Mouse (Mus musculus): ENCODE measurements around the gene Ccdc51. TPM values are rescaled to one million over a fixed set of nuclear protein-coding genes. Genes with fewer than 3 reads are reported as not detected.

The Ccdc51 gene
- polyA plus RNA-seq, 1 experiment, result 9.7 TPM

DNA sequence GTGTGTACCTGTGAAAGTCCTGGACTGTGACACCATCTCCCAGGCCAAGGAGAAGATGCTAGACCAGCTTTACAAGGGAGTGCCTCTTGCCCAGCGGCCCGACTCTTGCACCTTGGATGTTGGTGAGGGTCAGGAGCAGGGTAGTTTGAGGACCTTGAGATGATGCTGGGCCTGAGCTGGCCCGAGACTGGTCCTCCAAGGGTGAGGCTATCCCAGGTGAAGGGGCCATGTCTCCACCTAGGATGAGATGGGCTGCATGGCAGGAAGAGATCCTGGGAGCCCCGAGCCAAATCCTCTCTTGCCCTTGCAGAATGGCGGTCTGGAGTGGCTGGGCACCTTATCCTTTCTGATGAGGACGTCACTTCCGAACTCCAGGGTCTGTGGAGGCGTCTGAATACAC is 31.0 kb downstream of the Ccdc51 start:
- DNase-seq (ENCODE audit: low read depth), result no peak
- no peak for TF ChIP-seq CTCF (IDR thresholded peaks at IDR 0.05; ENCODE audit: borderline replicate concordance, extremely low read depth, insufficient read depth, insufficient read length)
- no peak for TF ChIP-seq POLR2A (IDR thresholded peaks at IDR 0.05; ENCODE audit: borderline replicate concordance, extremely low read depth, insufficient read depth, insufficient read length, poor library complexity, severe bottlenecking)

DNA sequence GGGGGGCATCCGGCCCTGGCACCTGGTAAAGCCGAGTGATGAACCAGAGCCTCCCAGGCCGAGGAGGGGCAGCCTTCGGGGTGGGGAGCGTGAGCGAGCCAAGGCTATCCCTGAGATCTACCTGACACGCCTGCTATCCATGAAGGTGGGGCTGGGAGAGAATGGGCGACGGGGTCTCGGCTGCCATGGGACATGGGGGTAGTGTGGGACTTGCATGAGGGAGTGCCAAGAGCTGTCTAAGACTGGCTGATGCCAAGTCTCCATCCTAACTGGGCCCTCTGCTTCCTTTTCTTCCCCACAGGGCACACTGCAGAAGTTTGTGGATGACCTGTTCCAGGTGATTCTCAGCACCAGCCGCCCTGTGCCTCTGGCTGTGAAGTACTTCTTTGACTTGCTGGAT is 32.0 kb downstream of the Ccdc51 start:
- DNase-seq (ENCODE audit: low read depth), result no peak
- TF ChIP-seq POLR2A (IDR thresholded peaks at IDR 0.05; ENCODE audit: borderline replicate concordance, extremely low read depth, insufficient read depth, insufficient read length, poor library complexity, severe bottlenecking) (no peak), CTCF (IDR thresholded peaks at IDR 0.05; ENCODE audit: borderline replicate concordance, extremely low read depth, insufficient read depth, insufficient read length) (no peak)

DNA sequence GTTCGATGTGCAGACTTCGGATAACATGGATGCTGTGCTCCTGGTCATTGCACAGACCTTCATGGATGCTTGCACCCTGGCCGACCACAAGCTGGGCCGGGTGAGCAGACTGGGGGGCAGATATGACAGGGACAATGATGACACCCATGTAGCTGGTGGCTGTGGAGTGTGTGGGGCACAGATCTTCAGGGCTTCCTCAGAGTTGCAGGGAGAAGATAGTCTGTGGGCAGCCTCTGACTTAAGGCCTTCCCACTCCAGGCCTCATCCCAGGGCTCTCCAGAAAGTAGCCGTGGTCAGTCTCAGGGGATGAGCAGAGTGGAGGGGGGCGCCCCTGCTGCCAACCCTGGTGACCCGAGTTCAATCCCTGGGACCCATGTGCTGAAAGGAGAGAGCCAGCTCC is 32.6 kb downstream of the Ccdc51 start:
- TF ChIP-seq CTCF (IDR thresholded peaks at IDR 0.05; ENCODE audit: borderline replicate concordance, extremely low read depth, insufficient read depth, insufficient read length) (no peak), POLR2A (IDR thresholded peaks at IDR 0.05; ENCODE audit: borderline replicate concordance, extremely low read depth, insufficient read depth, insufficient read length, poor library complexity, severe bottlenecking) (no peak)
- DNase-seq (ENCODE audit: low read depth), result no peak

DNA sequence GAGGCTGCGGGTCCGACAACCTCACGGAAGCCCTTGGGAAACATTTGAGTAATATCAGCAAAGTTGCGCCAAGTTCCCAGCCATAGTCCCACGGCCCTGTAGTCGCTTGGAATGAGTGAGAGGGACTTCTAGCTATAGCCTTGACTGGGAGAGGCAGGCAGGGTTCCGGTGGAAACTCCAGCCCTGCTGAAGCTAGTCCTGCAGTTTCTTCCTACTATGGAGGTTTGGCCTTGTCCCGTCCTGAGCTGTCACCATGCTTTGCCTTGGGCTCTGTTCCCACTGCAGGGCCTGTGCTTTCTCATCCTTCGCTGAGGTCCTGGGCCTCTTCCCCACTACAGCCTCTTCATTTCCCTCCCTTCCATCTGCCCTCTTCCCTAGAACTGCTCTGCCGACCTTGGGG is 33.9 kb downstream of the Ccdc51 start:
- TF ChIP-seq CTCF (IDR thresholded peaks at IDR 0.05; ENCODE audit: borderline replicate concordance, extremely low read depth, insufficient read depth, insufficient read length), result no peak
- no peak for TF ChIP-seq POLR2A (IDR thresholded peaks at IDR 0.05; ENCODE audit: borderline replicate concordance, extremely low read depth, insufficient read depth, insufficient read length, poor library complexity, severe bottlenecking)
- DNase-seq (ENCODE audit: low read depth), result no peak

DNA sequence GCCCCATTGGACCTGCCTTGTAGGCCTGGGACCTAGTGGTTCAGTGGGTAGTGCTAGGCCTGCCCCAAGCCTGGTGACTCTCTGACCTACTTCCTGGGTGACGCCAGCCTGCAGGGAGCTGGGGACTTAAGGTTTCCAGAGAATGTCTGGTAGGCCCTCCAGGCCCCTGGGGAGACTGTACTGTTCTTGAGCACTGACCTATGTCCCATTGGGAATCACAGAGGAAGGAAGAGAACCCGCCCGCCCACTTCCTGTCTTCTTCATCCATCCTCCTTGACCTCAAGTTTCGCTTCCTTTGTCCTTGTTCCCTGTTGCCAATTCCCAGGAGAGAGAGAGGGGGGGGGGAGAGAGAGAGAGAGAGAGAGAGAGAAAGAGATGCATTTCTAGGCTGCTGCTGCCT is 35.8 kb downstream of the Ccdc51 start:
- no peak for DNase-seq (ENCODE audit: low read depth)
- no peak for TF ChIP-seq CTCF (IDR thresholded peaks at IDR 0.05; ENCODE audit: borderline replicate concordance, extremely low read depth, insufficient read depth, insufficient read length)
- TF ChIP-seq POLR2A (IDR thresholded peaks at IDR 0.05; ENCODE audit: borderline replicate concordance, extremely low read depth, insufficient read depth, insufficient read length, poor library complexity, severe bottlenecking), result no peak

DNA sequence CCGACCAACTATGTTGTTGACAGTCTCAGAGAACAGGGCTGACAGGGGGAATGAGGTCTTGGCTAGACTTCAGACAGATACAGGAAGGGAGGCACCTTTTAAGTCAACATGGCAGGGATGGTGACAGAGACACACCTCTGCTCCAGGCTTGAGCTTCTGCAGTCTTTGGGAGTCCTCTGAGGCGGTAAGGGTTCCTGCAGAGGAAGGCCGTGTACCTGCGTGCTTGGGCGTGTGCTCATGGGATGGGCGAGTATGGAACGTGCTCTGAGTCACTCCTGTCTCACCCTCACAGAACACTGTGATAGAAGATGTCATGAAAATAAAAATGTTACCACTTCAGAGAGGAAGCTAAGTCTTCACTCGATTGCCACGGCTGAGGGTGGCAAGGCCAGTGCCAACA is 37.3 kb downstream of the Ccdc51 start:
- TF ChIP-seq POLR2A (IDR thresholded peaks at IDR 0.05; ENCODE audit: borderline replicate concordance, extremely low read depth, insufficient read depth, insufficient read length, poor library complexity, severe bottlenecking) (no peak), CTCF (IDR thresholded peaks at IDR 0.05; ENCODE audit: borderline replicate concordance, extremely low read depth, insufficient read depth, insufficient read length) (no peak)
- DNase-seq (ENCODE audit: low read depth), result no peak

DNA sequence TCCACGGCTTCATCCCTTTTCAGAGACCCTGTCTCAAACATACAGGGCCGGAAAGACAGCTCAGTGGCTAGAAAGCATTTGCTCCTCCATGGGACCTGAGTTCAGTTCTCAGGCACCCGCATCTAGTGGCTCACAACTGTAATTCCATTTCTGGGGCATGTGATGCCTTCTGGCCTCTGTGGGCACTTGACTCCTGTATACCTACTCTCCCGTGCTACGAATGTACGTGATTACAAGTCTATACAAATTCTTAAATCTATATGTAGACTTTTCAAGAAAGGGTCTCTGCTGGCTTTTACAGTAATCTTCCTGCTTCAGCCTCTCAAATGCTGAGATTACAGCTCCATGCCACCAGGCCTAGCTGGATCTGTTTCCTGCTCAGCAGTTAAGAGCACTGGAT is 38.7 kb downstream of the Ccdc51 start:
- TF ChIP-seq POLR2A (IDR thresholded peaks at IDR 0.05; ENCODE audit: borderline replicate concordance, extremely low read depth, insufficient read depth, insufficient read length, poor library complexity, severe bottlenecking), result no peak
- no peak for TF ChIP-seq CTCF (IDR thresholded peaks at IDR 0.05; ENCODE audit: borderline replicate concordance, extremely low read depth, insufficient read depth, insufficient read length)
- DNase-seq (ENCODE audit: low read depth), result no peak

DNA sequence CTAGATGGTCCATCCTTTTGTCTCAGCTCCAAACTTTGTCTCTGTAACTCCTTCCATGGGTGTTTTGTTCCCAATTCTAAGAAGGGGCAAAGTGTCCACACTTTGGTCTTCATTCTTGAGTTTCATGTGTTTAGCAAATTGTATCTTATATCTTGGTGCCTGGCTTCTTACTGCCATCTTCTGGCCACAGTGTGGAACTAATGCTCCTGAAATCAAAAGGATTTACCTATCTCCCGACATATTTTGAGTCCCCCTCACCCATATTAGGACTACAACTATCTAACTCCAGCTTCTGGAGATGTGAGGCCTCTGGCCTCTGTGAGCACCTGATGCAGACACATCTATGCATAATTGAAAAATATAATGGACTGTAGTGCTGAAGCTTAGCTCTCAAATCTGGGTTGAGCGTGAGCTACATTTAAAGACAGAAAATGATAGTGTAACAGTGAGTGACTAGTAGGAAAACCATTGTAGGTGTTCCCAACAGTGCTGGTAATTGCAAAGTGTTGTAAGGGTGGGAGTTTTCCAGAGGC is 40.3 kb downstream of the Ccdc51 start:
- peak; percentile 83 for DNase-seq (ENCODE audit: low read depth)
- TF ChIP-seq CTCF (IDR thresholded peaks at IDR 0.05; ENCODE audit: borderline replicate concordance, extremely low read depth, insufficient read depth, insufficient read length) (peak; percentile 32; the same call in 1 of the 2 replicates), POLR2A (IDR thresholded peaks at IDR 0.05; ENCODE audit: borderline replicate concordance, extremely low read depth, insufficient read depth, insufficient read length, poor library complexity, severe bottlenecking) (no peak)

DNA sequence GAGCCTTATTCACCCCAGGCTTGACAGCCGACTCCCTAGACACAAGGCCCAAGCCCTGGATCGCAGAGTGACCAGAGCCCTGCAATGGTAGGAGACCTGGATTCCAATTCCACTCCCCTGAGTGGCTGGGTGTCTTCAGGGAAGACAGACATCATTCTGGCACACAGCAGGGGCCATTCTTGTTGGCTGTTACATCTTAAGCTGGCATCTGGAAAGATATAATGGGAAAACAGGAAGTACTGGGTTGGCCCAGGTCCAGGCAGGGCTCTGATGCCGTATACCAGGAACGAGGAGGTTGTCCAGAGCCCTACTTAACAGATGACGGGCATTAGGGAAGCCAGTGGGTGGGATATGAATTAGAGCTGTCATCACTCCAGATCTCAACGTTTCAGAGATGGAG is 41.0 kb downstream of the Ccdc51 start:
- TF ChIP-seq CTCF (IDR thresholded peaks at IDR 0.05; ENCODE audit: borderline replicate concordance, extremely low read depth, insufficient read depth, insufficient read length) (no peak), POLR2A (IDR thresholded peaks at IDR 0.05; ENCODE audit: borderline replicate concordance, extremely low read depth, insufficient read depth, insufficient read length, poor library complexity, severe bottlenecking) (no peak)
- DNase-seq (ENCODE audit: low read depth), result peak; percentile 19

DNA sequence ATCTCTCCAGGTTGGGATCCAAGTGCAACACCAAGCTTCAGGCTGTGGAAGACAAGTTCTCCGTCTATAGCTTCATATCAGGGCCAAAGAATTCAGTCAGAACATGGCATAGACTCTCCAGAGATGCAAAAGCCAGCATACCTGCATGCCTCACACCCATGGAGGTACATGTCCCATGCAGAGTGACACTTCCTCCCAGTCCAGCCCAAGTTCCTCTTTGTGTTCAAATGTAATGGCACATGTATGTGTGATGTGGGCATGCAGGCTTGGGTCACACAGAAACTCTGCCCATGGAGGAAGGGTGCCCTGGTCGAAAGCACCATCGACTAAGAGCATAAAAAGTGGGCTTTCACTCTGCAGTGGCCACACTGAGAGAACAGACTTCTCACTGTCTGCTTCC is 41.9 kb downstream of the Ccdc51 start:
- no peak for TF ChIP-seq POLR2A (IDR thresholded peaks at IDR 0.05; ENCODE audit: borderline replicate concordance, extremely low read depth, insufficient read depth, insufficient read length, poor library complexity, severe bottlenecking)
- TF ChIP-seq CTCF (IDR thresholded peaks at IDR 0.05; ENCODE audit: borderline replicate concordance, extremely low read depth, insufficient read depth, insufficient read length), result no peak
- no peak for DNase-seq (ENCODE audit: low read depth)

DNA sequence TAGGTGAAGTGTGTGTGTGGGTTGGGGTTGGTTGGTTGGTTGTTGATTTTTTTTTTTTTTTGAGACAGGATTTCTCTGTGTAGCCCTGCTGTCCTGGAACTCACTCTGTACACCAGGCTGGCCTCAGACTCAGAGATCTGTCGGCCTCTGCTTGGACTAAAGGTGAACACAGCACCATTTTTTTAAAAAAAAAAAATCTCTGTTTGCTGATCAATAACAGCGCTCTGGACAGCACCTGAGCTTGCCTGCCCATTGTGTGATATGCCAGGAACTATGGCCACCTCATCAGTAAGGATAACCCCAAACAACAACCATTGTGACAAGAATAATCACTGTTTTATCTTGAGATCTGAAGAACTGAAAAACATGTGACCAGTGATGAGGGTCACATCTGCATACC is 42.8 kb downstream of the Ccdc51 start:
- DNase-seq (ENCODE audit: low read depth), result no peak
- TF ChIP-seq POLR2A (IDR thresholded peaks at IDR 0.05; ENCODE audit: borderline replicate concordance, extremely low read depth, insufficient read depth, insufficient read length, poor library complexity, severe bottlenecking) (no peak), CTCF (IDR thresholded peaks at IDR 0.05; ENCODE audit: borderline replicate concordance, extremely low read depth, insufficient read depth, insufficient read length) (no peak)

DNA sequence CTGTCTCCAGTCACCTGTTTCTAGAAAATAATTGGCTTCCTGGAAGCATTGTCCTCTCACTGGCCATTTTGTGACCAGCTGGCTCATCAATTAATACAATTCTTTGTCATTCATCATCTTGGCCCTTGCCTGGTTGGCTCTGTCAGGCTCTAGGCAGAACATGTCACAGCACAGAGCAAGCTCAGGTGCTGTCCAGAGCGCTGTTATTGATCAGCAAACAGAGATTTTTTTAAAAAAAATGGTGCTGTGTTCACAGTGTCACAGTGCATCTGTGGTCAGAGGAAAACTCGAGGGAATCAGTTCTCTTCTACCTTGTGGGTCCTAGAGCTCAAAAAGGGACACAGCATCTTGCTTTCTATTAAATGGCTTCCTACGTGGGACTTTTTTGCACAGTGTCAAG is 43.2 kb downstream of the Ccdc51 start:
- no peak for DNase-seq (ENCODE audit: low read depth)
- TF ChIP-seq CTCF (IDR thresholded peaks at IDR 0.05; ENCODE audit: borderline replicate concordance, extremely low read depth, insufficient read depth, insufficient read length), result no peak
- no peak for TF ChIP-seq POLR2A (IDR thresholded peaks at IDR 0.05; ENCODE audit: borderline replicate concordance, extremely low read depth, insufficient read depth, insufficient read length, poor library complexity, severe bottlenecking)

Measured in brain, embryonic 14.5 days (tissue).